Mouse (Mus musculus) lung, embryonic 16.5 days (tissue): ENCODE results near the gene Cc2d1b. TPM values are rescaled to one million over a fixed set of nuclear protein-coding genes. Genes with fewer than 3 reads are reported as not detected.

Source experiments
- ATAC-seq: fragments of 200-750 bp; cut with Nextera tagmentation; 2 replicates; pipeline ENCODE4 v1.8.0; 2017; ENCODE audit warnings: low read depth, mild to moderate bottlenecking, moderate library complexity
- H3K27ac ChIP-seq: fragments of 300-500 bp; sonication (generic); 2 replicates; pipeline ENCODE4 v1.5.1; 2014; ENCODE audit warnings: mild to moderate bottlenecking, control low read depth, low read length
- H3K27me3 ChIP-seq: fragments of 300-500 bp; sonication (generic); 2 replicates; pipeline ENCODE4 v1.6.1; 2014; ENCODE audit warnings: low read depth, low read length, mixed read lengths; ENCODE audit not compliant: control insufficient read depth, insufficient read depth
- H3K36me3 ChIP-seq: fragments of 300-500 bp; sonication (generic); 2 replicates; pipeline ENCODE4 v1.6.1; 2014; ENCODE audit warnings: low read length; ENCODE audit not compliant: control insufficient read depth, insufficient read depth
- H3K4me1 ChIP-seq: fragments of 300-500 bp; sonication (generic); replicated peaks from 2 replicates; pipeline ENCODE4 v1.6.1; 2014; ENCODE audit warnings: low read length, mixed read lengths; ENCODE audit not compliant: control insufficient read depth, insufficient read depth
- H3K4me2 ChIP-seq: fragments of 300-500 bp; sonication (generic); 2 replicates; pipeline ENCODE4 v1.6.1; 2014; ENCODE audit warnings: low read depth, low read length, control low read depth
- H3K4me3 ChIP-seq: fragments of 300-500 bp; sonication (generic); 2 replicates; pipeline ENCODE4 v1.5.1; 2014; ENCODE audit warnings: mild to moderate bottlenecking, low read length, control low read depth
- H3K9ac ChIP-seq: fragments of 300-500 bp; sonication (generic); 2 replicates; pipeline ENCODE4 v1.6.1; 2014; ENCODE audit warnings: low read length, control low read depth
- H3K9me3 ChIP-seq: fragments of 300-500 bp; sonication (generic); 2 replicates; pipeline ENCODE4 v1.6.1; 2016; ENCODE audit warnings: low read length; ENCODE audit not compliant: control insufficient read depth
- WGBS: fragments of 180-500 bp; shearing (Covaris S2); extraction: QIAGEN DNeasy Blood & Tissue Kit; methylation state at CpG from one replicate; pipeline ENCODE4 v1.1.7; 2014; 5-methylcytosine and 5-hydroxymethylcytosine counted together
- polyA plus RNA-seq: library from polyadenylated mRNA; unstranded; fragments of >200 nt; fragmentation: Nextera tagmentation; extraction: Ambion mirVana; gene quantifications from 2 replicates; pipeline ENCODE4 v1.2.1, GENCODE M21; 2015

Gene Cc2d1b
- polyA plus RNA-seq = 30.0 and 30.2 TPM in 2 replicates

DNA sequence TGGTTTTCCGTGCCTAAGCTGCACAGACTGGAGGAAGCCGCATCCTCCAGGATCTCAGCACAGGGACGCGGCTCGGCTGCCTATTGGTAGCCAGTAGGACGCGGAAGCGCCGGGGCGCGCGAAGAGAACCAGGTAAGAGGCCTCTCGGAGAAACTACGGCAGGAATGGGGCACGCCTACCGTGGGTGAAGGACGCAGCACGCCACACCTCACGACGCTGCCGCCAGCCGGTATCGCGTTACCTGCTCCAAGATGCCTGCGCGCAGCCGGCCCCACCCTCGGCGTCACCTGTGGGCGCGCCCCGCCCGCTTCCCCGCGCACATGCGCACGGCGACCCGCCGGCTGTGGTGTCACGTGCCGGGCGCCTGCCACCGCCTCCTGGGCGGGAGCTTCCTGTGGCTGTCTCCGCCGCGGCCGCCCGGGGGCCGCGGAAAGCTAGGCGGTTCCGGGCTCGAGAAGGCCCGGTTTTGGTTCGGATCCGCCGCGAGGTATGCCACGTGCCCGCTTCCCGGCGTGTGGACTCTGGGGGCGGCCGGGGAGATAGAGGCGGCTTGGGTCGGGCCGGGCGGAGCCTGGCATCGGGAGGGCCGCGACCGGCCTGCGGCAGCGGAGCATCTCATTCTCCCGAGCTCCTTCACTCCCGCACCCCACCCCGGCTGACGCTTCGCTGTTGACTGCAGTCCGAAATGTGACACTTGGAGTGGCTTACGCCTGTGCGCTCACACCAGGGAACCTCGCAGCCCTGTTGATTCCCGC is at the start of gene Cc2d1b:
Gene Cc2d1b, plus strand, starts transcription at position 354 of the 755 bp plus-strand sequence.
- peak within 1 kb of the TSS; percentile 88 for H3K27ac ChIP-seq
- no peaks in the 10 kb centered on the region for H3K9me3 ChIP-seq
- H3K9ac ChIP-seq = peak within 1 kb of the TSS; percentile 94
- peaks cover 10% of the 10 kb centered on the region for H3K4me1 ChIP-seq
- H3K4me3 ChIP-seq = peak within 1 kb of the TSS; percentile 90
- peak within 1 kb of the TSS; percentile 94 for H3K4me2 ChIP-seq
- WGBS = under 1% methylated on average over 86 of the region's 86 CpGs
- peaks cover 1% of the 10 kb centered on the region; the same call in 1 of the 2 replicates for H3K36me3 ChIP-seq
- H3K27me3 ChIP-seq = no peaks in the 10 kb centered on the region
- ATAC-seq = peak; percentile 97

DNA sequence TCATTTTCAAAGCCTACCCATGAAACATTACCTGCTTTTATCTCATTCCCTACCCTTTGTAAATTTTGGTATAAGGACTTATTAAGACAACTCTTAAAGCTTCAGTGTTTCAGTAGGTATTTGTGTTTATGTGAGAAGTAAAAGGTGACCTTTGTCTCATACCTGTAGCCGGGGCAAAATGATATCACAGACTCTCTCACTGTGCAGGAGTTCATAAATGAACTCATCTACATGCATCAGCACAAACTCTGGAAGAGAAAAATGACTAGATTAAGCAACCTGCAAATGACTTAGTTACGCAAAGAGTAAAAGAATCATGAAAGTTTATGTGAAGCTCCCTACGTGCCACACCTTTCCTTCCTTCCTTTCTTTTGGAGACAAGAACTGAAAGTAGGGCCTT is 47.1 kb upstream of the Cc2d1b start:
- peaks cover 32% of the 10 kb centered on the region for H3K36me3 ChIP-seq
- H3K4me2 ChIP-seq = no peak overlapping the region
- WGBS = 93% methylated on average over 3 of the region's 3 CpGs

DNA sequence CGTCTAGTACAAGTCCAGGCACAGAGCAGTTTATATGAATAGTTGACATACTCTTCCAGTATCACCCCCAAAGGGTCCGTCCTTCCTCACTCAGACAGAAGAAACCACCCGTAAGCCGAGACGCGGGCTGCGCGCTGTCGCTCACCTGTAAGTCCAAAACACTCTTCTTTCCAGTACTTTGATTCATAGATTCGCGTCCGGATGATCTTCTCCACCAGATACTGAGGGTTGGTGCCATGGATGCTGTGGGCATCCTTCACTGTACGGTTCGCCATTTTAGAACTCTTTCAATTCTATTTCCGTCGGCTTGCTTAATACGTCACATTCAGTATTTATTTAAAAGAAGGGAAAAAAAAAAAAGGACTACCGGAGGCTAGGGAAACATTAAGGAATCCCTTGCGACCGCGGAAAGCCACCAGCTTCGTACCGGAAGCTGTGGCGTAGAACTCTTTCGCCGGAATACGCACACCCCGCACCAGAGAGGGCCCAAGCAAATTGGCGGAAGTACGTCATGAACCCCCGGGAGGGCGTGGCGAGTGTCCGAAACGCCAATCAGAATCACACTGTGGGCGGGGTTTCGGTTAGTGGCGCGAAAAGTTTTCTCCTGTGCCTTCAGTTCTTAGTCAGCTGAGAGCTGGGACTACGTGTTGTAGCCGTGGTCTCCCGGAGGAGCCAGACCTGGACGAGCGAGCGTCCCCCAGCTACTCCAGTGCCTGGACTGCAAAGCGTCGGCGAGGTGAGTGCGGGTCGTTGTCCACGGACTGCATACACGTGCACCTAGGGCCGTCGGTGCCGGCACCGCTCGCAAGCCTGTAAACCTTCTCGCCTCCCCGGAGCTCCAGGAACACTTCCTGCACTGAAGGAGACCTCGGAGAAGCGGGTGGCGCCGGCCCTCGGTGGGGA is 40.6 kb upstream of the Cc2d1b start, which contains the start of the genes Prpf38a and Orc1:
Gene Prpf38a, minus strand, starts transcription at position 497 of the 903 bp plus-strand sequence.
Gene Orc1, plus strand, starts transcription at position 584 of the 903 bp plus-strand sequence.
- peak within 1 kb of the TSS; percentile 75 for H3K4me2 ChIP-seq
- H3K4me1 ChIP-seq = peaks cover 13% of the 10 kb centered on the region
- no peaks in the 10 kb centered on the region for H3K27me3 ChIP-seq
- peak within 1 kb of the TSS; percentile 75 for H3K27ac ChIP-seq
- peak within 1 kb of the TSS; percentile 86 for H3K9ac ChIP-seq
- H3K36me3 ChIP-seq = peaks cover 5% of the 10 kb centered on the region; the same call in 1 of the 2 replicates
- peak; percentile 99 for ATAC-seq
- H3K9me3 ChIP-seq = no peaks in the 10 kb centered on the region
- H3K4me3 ChIP-seq = peak within 1 kb of the TSS; percentile 98
- WGBS = under 1% methylated on average over 64 of the region's 64 CpGs

More for the DNA sequence above, 47.1 kb upstream of the Cc2d1b start:
- peaks cover under 1% of the 10 kb centered on the region; the same call in 1 of the 2 replicates for H3K4me1 ChIP-seq
- H3K27ac ChIP-seq = no peak overlapping the region
- ATAC-seq = no peak
- no peaks in the 10 kb centered on the region for H3K9me3 ChIP-seq
- no peaks in the 10 kb centered on the region for H3K27me3 ChIP-seq
- no peak overlapping the region for H3K4me3 ChIP-seq
- no peak overlapping the region for H3K9ac ChIP-seq

DNA sequence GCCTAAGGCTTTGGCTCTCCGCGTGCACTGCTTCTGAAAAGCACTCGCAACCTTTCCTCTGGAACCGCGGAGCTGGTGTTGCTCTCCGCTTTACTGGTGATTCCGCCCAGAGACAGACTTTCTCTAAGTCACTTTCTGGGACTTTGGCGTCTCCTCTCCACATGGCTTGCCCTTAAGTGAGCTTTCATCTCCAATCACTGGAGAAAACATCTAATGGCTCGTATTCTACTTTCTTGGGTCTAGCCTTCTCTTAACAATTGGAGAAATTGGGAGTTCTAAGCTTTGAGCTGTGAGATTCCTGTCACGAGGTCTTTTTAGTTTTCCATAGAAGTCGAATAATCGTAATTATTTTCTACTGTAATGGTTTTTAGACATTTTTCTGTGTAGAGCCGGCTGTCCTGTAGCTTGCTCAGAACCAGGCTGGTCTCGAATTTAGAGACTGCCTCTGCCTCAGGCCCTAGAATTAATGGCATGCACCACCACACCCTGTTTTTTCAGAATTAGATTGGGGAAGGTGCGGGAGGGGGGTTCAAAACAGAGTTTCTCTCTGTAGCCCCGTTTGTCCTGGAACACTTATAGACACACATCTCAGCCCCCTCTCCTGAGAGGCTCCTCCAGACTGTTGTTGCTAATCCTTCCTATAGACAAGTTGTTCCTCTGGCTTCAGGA is 39.9 kb upstream of the Cc2d1b start:
- no peak for ATAC-seq
- H3K27me3 ChIP-seq = no peaks in the 10 kb centered on the region
- H3K9ac ChIP-seq = peak overlapping the region; percentile 72
- peaks cover 3% of the 10 kb centered on the region; the same call in 1 of the 2 replicates for H3K36me3 ChIP-seq
- peak overlapping the region; percentile 75 for H3K4me2 ChIP-seq
- peak overlapping the region; percentile 57 for H3K27ac ChIP-seq
- WGBS = under 1% methylated on average over 16 of the region's 16 CpGs
- H3K9me3 ChIP-seq = no peaks in the 10 kb centered on the region
- peak overlapping the region; percentile 98 for H3K4me3 ChIP-seq
- peaks cover 13% of the 10 kb centered on the region for H3K4me1 ChIP-seq

DNA sequence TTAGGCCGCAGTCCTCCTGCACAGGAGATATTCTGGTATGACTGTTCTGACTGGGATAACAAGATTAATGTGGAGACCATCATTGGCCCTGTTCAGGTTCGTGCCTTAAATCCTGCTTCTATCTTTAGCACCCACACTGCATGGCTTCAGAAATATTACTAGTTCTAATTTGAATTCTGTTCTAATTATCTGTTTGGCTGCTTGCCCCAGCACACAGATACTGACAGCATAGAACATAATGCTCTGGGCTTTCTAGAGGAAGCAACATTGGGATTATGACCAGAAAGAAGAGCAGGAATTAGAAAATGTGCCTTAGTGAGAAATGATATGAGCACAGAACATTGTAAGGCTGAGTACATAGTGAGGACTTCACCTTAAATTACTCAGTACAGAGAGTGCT is 26.4 kb upstream of the Cc2d1b start:
- Histone ChIP-seq H3K36me3 (0 out of 2 replicates have a peak, but pooled peaks cover 6% of the 10 kb centered on the region), H3K27me3 (no peaks in the 10 kb centered on the region), H3K9ac (no peak overlapping the region), H3K9me3 (no peaks in the 10 kb centered on the region), H3K4me2 (no peak overlapping the region), H3K4me3 (no peak overlapping the region), H3K27ac (no peak overlapping the region), H3K4me1 (no peaks in the 10 kb centered on the region)
- no peak for ATAC-seq
- 88% methylated on average over 2 of the region's 2 CpGs for WGBS

DNA sequence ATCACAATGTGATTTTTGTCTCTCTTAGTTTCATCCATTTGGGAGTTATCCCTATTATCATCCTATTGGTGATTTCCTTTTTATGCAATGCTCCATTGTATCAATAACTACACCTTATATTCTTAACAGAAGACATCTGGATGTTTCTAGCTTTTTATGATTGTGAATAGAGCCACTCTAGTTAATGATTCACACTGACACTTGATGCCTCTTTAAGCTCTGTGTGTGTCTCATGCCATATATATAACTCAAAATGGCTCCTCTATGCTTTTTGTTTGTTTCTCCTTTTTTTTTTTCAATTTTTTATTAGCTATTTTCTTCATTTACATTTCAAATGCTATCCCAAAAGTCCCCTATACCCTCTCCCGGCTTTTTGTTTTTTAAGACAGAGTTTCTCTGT is 24.0 kb upstream of the Cc2d1b start:
- H3K9me3 ChIP-seq = no peaks in the 10 kb centered on the region
- H3K27ac ChIP-seq = no peak overlapping the region
- H3K4me1 ChIP-seq = no peaks in the 10 kb centered on the region
- no peak overlapping the region for H3K4me2 ChIP-seq
- no peak overlapping the region for H3K9ac ChIP-seq
- peaks cover 8% of the 10 kb centered on the region; the same call in 1 of the 2 replicates for H3K36me3 ChIP-seq
- H3K27me3 ChIP-seq = no peaks in the 10 kb centered on the region
- no peak overlapping the region for H3K4me3 ChIP-seq
- no peak for ATAC-seq
- 80% methylated on average over 1 of the region's 1 CpGs for WGBS

DNA sequence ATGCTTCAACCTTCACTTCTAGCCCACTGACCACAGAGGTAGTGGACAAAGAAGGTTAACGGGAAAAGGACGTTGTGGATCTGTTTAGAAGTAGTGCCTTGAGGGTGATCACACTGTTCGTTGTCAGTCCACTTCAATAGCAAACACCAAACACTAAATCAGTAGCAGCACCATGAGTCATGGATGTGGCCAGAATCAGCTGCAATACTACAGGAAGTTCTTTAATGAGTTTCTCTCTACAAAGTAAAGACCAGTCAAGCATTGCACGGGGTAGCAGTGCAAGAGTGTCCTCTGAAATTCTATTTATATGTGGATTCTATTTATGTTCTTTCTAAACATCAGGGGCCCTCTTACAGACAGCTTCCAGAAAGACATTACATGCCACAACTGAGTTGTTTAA is 21.4 kb upstream of the Cc2d1b start:
- Histone ChIP-seq H3K9me3 (peaks cover 2% of the 10 kb centered on the region; the same call in 1 of the 2 replicates), H3K9ac (no peak overlapping the region), H3K36me3 (peaks cover 13% of the 10 kb centered on the region; the same call in 1 of the 2 replicates), H3K4me2 (no peak overlapping the region), H3K27me3 (no peaks in the 10 kb centered on the region), H3K4me3 (no peak overlapping the region), H3K4me1 (no peaks in the 10 kb centered on the region), H3K27ac (no peak overlapping the region)
- 68% methylated on average over 4 of the region's 4 CpGs for WGBS
- no peak for ATAC-seq

DNA sequence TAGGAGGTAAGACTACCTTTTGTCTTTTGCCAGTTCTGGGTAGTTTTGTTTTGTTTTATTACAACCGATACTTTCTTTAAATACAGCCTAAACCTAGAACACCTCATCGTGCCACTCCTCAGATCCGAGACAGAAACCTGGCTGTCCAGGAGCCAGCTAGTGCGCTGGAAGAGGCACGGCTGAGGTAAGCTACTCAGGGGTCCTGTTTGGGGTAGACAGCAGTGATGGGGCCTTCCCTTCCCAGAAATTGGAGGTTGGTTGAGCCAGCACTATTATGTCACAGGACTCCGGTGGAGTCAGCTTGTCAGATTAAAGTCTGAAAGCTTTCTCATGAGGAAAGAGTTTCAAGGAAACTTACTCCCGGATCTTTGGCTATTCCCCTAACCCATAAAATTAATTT is 17.9 kb upstream of the Cc2d1b start:
- H3K9ac ChIP-seq = no peak overlapping the region
- no peaks in the 10 kb centered on the region for H3K4me1 ChIP-seq
- no peak overlapping the region for H3K4me3 ChIP-seq
- peaks cover 2% of the 10 kb centered on the region; the same call in 1 of the 2 replicates for H3K9me3 ChIP-seq
- peaks cover 18% of the 10 kb centered on the region; the same call in 1 of the 2 replicates for H3K36me3 ChIP-seq
- no peaks in the 10 kb centered on the region for H3K27me3 ChIP-seq
- 96% methylated on average over 7 of the region's 7 CpGs for WGBS
- ATAC-seq = no peak
- no peak overlapping the region for H3K4me2 ChIP-seq
- no peak overlapping the region for H3K27ac ChIP-seq
